Mouse (Mus musculus): ENCODE data around the gene Kctd10. TPM values are rescaled to one million over a fixed set of nuclear protein-coding genes. Genes with fewer than 3 reads are reported as not detected.

The Kctd10 gene
- polyA plus RNA-seq, 1 experiment from 2014 or later: 103 TPM

Small RNAs within 50 kb of the gene (microRNA-seq; reads per million reads assigned to microRNA genes)
- gene Mir7027: not detected

Other genes with a start within 250 kb of the Kctd10 start
- gene Acacb, start 234.0 kb downstream of the Kctd10 start, polyA plus RNA-seq (2016; fragmentation: Nextera tagmentation; extraction: Ambion mirVana): 2.6 and 3.3 TPM in 2 replicates
- gene Foxn4, start 106.7 kb downstream of the Kctd10 start, polyA plus RNA-seq (2016; fragmentation: Nextera tagmentation; extraction: Ambion mirVana): 7.2 and 11.1 TPM in 2 replicates
- gene Myo1h, start 91.3 kb downstream of the Kctd10 start, polyA plus RNA-seq (2016; fragmentation: Nextera tagmentation; extraction: Ambion mirVana): 0.57 and 0.75 TPM in 2 replicates
- gene Ube3b, start 99 bp upstream of the Kctd10 start, polyA plus RNA-seq (2016; fragmentation: Nextera tagmentation; extraction: Ambion mirVana): 49.8 and 56.9 TPM in 2 replicates
- 32.4 and 34.1 TPM in 2 replicates for gene Mmab, start 63.6 kb upstream of the Kctd10 start, polyA plus RNA-seq (2016; fragmentation: Nextera tagmentation; extraction: Ambion mirVana)
- 62.3 and 65.2 TPM in 2 replicates for gene Mvk, start 63.8 kb upstream of the Kctd10 start, polyA plus RNA-seq (2016; fragmentation: Nextera tagmentation; extraction: Ambion mirVana)
- gene Fam222a, start 187.5 kb upstream of the Kctd10 start, polyA plus RNA-seq (2016; fragmentation: Nextera tagmentation; extraction: Ambion mirVana): 4.0 and 5.1 TPM in 2 replicates